Mouse (Mus musculus): ENCODE data around the gene Hes2. TPM values are rescaled to one million over a fixed set of nuclear protein-coding genes. Genes with fewer than 3 reads are reported as not detected.
A peak's percentile ranks its signal among the peaks of the same experiment; 100 is the strongest.

Gene Hes2
- polyA plus RNA-seq, 1 experiment from 2014 or later = not detected

DNA sequence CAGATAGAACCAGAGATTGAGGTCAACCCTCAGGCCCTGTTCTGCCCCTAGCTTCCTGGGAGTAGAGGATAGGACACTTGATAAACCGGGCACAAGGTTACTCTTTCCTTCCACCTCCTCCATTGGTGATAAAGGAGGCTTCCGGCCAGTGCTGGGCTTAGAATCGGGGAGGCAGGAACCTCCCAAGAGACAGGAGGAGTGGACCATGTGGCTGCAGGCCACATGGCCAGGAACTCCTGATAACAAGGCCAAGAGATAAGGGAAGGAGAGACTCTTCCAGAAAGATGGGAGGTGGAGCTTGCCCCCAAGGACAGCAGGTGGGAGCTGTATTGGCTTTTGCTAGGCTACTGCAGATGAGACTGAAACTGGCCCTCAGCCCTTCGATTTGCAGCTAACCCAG is 8.1 kb upstream of the Hes2 start:
- no peak overlapping the region for H3K27ac ChIP-seq
- H3K27me3 ChIP-seq = peaks cover 82% of the 10 kb centered on the region

DNA sequence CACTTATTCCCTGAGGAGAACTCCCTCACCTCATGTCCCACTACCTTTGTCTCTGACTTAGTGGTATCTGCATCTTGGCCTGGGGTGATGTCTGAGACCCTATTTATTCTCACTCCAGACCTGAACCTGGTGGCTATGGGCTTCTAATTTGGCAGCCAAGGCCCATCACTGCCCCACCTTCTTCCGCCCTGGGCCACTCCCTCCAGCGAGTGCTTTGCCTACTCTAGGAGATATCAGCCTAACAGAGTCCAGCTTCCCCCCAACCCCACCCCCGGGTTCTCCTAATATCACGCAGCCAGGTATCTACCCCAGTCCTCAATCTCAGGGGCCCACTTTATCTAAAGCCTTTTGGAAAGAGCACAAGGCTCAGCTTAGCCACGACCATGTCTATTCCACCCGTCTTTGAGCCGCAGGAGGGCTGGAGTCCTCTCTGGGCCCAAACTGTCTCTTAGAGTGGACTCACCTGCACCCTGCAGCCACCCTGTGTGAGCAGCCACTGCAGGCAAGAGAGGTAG is 7.2 kb upstream of the Hes2 start:
- no peaks in the 10 kb centered on the region for H3K36me3 ChIP-seq
- H3K9ac ChIP-seq = peak overlapping the region; percentile 65
- H3K27ac ChIP-seq = no peak overlapping the region
- peak overlapping the region; percentile 45 for H3K4me3 ChIP-seq
- peak overlapping the region; percentile 71 for H3K4me2 ChIP-seq
- 15% methylated on average over 7 of the region's 7 CpGs for whole genome bisulfite sequencing
- no peak for ATAC-seq (ENCODE audit: insufficient number of reproducible peaks, insufficient read depth, low FRiP score, low TSS enrichment, low read depth)
- no peaks in the 10 kb centered on the region for H3K9me3 ChIP-seq
- H3K27me3 ChIP-seq = peaks cover 86% of the 10 kb centered on the region
- H3K4me1 ChIP-seq = peaks cover 15% of the 10 kb centered on the region

More for the DNA sequence above, 8.1 kb upstream of the Hes2 start:
- peaks cover 15% of the 10 kb centered on the region for H3K4me1 ChIP-seq
- H3K9me3 ChIP-seq = no peaks in the 10 kb centered on the region
- H3K4me2 ChIP-seq = no peak overlapping the region
- 76% methylated on average over 4 of the region's 4 CpGs for WGBS
- ATAC-seq (ENCODE audit: insufficient number of reproducible peaks, insufficient read depth, low FRiP score, low TSS enrichment, low read depth) = no peak
- H3K4me3 ChIP-seq = no peak overlapping the region
- H3K9ac ChIP-seq = no peak overlapping the region
- no peaks in the 10 kb centered on the region for H3K36me3 ChIP-seq

DNA sequence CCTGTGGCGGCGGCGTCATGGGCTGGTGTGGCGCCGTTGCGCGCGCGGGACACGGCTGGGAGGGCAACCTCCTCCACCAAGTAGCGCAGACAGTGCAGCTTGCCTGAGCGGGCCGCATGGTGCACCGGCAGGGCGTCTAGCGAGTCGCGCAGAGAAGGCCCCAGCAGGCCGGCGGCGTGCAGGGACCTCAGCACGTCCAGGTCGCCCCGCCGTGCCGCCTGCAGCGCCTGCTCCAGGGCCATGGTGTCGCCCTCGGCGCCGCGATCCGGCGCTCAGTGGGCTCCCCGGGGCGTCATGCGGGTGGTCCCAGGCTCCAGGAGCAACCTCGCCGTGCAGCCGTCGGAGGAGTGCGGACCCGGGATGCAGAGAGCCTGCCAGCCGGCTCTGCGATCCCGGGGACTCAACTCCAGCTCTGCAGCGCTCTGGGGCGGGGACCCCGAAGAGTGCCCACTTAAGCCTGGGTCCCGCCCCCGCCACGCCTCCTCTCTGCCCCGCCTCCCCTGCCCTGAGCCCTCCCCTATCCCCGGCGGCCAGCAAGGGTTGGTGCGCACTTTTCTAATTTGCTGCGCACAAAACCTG is 6.6 kb upstream of the Hes2 start, which contains the start of gene Espn:
Espn (minus strand) TSS at position 406 of the 579 bp plus-strand sequence.
- H3K27ac ChIP-seq = no peak within 1 kb of the TSS
- H3K9ac ChIP-seq = peak within 1 kb of the TSS; percentile 65
- peak within 1 kb of the TSS; percentile 45 for H3K4me3 ChIP-seq
- peak; percentile 76 for ATAC-seq (ENCODE audit: insufficient number of reproducible peaks, insufficient read depth, low FRiP score, low TSS enrichment, low read depth)
- H3K27me3 ChIP-seq = peaks cover 87% of the 10 kb centered on the region
- no peaks in the 10 kb centered on the region for H3K9me3 ChIP-seq
- peaks cover 15% of the 10 kb centered on the region for H3K4me1 ChIP-seq
- H3K36me3 ChIP-seq = no peaks in the 10 kb centered on the region
- peak within 1 kb of the TSS; percentile 71 for H3K4me2 ChIP-seq
- under 1% methylated on average over 56 of the region's 57 CpGs for WGBS

DNA sequence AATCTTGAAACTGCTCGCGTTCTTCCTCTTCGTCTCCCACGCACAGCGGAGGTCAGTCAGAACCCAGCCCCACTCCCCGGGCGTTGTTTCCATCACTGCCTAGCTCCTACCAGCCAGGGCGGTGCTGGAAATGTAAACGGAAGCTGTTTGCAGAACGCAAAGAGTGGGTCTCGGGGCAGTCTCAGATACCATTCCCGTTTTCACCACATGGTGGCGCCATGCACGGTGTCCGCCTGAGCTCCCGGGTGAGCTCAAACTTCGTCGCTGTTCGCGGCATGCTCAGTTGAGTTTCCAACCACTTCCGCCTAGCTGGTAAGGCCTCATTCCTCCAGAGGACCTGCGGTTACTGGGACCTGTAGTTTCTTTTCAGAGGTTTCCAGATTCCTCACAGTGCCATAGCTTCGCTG is 4.9 kb upstream of the Hes2 start:
- Histone ChIP-seq H3K4me1 (peaks cover 23% of the 10 kb centered on the region), H3K4me3 (peak overlapping the region; percentile 23), H3K9ac (no peak overlapping the region), H3K27ac (no peak overlapping the region), H3K4me2 (peak overlapping the region; percentile 51), H3K9me3 (no peaks in the 10 kb centered on the region), H3K27me3 (peaks cover 93% of the 10 kb centered on the region), H3K36me3 (no peaks in the 10 kb centered on the region)
- ATAC-seq (ENCODE audit: insufficient number of reproducible peaks, insufficient read depth, low FRiP score, low TSS enrichment, low read depth) = 0 out of 2 replicates have a peak, but pooled peaks have one; percentile 38
- 2% methylated on average over 23 of the region's 23 CpGs for WGBS

DNA sequence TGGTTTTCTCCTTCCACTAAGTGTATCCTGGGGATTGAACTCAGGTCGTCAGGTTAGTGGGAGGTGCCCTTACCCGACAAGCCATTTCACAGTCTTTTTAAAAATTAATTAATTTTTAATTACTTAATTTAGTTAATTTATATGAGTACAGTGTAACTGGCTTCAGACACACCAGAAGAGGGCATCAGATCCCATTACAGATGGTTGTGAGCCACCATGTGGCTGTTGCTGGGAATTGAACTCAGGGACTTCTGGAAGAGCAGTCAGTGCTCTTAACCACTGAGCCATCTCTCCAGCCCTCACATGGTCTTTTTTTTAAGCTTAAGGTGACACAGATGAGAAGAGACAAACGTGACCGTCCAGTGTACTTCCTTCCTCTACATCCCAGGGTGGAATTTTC is 3.6 kb upstream of the Hes2 start:
- H3K9ac ChIP-seq = no peak overlapping the region
- WGBS = 63% methylated on average over 4 of the region's 4 CpGs
- H3K9me3 ChIP-seq = no peaks in the 10 kb centered on the region
- ATAC-seq (ENCODE audit: insufficient number of reproducible peaks, insufficient read depth, low FRiP score, low TSS enrichment, low read depth) = no peak
- H3K4me1 ChIP-seq = peaks cover 31% of the 10 kb centered on the region
- H3K27me3 ChIP-seq = peaks cover 94% of the 10 kb centered on the region
- no peaks in the 10 kb centered on the region for H3K36me3 ChIP-seq
- H3K4me2 ChIP-seq = no peak overlapping the region
- H3K4me3 ChIP-seq = no peak overlapping the region
- H3K27ac ChIP-seq = no peak overlapping the region

DNA sequence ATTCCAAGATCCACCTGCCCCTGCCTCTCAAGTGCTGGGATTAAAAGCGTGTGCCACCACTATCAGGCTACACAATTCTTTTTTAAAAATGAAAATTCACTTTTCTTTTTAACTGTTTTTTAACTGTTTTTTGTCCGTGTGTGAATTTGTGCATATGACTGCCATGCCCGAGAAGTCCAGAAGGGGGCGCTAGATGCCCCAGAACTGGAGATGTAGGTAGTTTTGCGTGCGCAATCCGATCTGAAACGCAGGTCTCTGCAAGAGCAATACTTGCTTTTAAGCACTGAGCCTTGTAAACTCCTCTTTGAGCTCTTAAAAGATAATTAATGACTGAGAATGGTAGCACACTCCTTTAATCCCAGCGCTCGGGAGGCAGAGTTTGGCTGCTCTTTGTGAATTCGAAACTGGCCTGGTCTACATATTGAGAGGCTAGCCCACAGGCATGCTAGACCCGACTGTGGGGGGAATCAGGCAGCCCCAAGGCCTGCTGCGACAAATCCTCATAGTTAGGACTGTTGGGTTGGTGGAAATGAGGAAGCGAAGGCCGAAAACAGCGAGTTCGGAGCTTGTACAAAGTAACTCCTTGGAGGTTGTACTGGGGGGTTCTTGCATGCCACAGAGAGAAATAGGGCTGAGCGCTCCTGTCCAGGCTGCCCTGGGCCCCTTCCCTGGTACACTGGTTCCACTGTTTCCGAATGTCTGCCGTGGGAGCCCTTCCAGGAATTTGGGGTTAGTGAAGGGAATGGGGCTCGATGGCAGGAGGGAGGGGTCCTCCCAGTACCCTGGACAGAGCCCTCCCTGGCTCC is 685 bp upstream of the Hes2 start:
- H3K4me2 ChIP-seq = peak overlapping the region; percentile 54
- ATAC-seq (ENCODE audit: insufficient number of reproducible peaks, insufficient read depth, low FRiP score, low TSS enrichment, low read depth) = no peak
- peaks cover 21% of the 10 kb centered on the region for H3K4me1 ChIP-seq
- H3K9ac ChIP-seq = no peak overlapping the region
- H3K9me3 ChIP-seq = no peaks in the 10 kb centered on the region
- WGBS = 15% methylated on average over 21 of the region's 21 CpGs
- peaks cover 94% of the 10 kb centered on the region for H3K27me3 ChIP-seq
- H3K27ac ChIP-seq = no peak overlapping the region
- H3K36me3 ChIP-seq = no peaks in the 10 kb centered on the region
- peak overlapping the region; percentile 31 for H3K4me3 ChIP-seq

DNA sequence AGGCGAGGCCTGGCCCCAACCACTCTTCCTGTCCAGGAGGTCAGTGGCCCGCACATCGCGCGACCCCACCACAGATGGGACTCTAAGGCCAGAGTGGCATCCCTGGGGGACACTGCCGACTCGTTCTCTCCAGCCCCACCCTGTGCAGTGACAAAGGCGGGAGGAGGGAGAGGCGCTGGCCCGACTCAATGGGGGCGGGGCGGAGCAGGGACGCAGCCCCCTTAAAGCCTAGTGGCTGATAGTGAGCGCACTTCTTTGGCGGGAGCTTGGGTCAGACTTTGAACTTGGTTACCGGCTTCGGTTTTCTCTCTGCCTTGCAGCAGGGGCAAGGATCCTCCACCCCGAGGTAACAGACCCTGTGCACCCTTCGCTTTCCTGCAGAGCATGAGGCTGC is 615 bp downstream of the Hes2 start:
- Histone ChIP-seq H3K27ac (no peak overlapping the region), H3K9ac (no peak overlapping the region), H3K4me3 (peak overlapping the region; percentile 14), H3K27me3 (peaks cover 88% of the 10 kb centered on the region), H3K36me3 (no peaks in the 10 kb centered on the region), H3K4me2 (peak overlapping the region; percentile 54; the same call in 1 of the 2 replicates), H3K9me3 (no peaks in the 10 kb centered on the region), H3K4me1 (peaks cover 16% of the 10 kb centered on the region)
- 4% methylated on average over 19 of the region's 19 CpGs for WGBS
- no peak for ATAC-seq (ENCODE audit: insufficient number of reproducible peaks, insufficient read depth, low FRiP score, low TSS enrichment, low read depth)

DNA sequence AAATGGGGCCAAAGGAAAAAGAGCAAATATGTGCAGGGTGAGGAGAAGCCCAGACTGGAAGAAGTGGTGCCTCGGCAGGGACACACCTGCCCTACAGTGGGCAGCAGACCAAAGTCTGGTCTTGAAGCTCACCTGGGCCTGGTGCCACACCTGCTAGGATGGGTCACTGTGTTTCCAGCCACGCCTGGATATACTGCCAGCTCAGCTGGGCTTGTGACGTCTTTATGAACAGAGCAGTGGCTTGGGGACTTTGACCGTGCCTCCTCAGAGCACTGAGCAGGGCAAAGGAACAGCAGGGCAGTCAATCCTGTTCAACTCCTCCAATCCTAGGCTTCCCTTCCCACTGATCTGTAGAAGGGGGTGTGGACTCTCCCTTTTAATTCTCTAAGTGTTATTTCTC is 2.1 kb downstream of the Hes2 start:
- Histone ChIP-seq H3K4me3 (no peak overlapping the region), H3K9ac (no peak overlapping the region), H3K27me3 (peaks cover 76% of the 10 kb centered on the region), H3K4me2 (no peak overlapping the region), H3K4me1 (peaks cover 26% of the 10 kb centered on the region), H3K36me3 (no peaks in the 10 kb centered on the region), H3K9me3 (no peaks in the 10 kb centered on the region), H3K27ac (no peak overlapping the region)
- ATAC-seq (ENCODE audit: insufficient number of reproducible peaks, insufficient read depth, low FRiP score, low TSS enrichment, low read depth) = no peak
- WGBS = 44% methylated on average over 4 of the region's 4 CpGs

DNA sequence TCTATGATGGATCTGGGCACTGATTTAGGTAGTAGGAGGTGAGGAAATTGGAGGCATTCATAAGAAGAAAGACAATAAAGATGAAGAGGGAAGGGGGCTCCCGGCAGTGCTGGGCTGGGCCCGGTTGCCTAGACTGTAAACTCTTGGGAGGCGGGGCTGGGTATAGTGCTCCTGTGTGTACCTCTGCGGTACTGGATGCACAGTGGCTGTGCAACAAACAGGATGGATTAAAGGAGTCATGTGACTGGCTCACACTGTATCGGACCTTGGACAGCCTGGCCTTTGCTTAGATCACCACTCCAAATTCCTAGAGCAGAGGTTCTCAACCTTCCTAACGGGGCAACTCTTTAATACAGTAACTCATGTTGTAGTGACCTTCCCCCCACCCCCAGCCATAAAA is 2.9 kb downstream of the Hes2 start:
- H3K4me3 ChIP-seq = no peak overlapping the region
- H3K9me3 ChIP-seq = no peaks in the 10 kb centered on the region
- no peak overlapping the region for H3K27ac ChIP-seq
- no peaks in the 10 kb centered on the region for H3K36me3 ChIP-seq
- no peak for ATAC-seq (ENCODE audit: insufficient number of reproducible peaks, insufficient read depth, low FRiP score, low TSS enrichment, low read depth)
- H3K4me1 ChIP-seq = peaks cover 29% of the 10 kb centered on the region
- no peak overlapping the region for H3K9ac ChIP-seq
- WGBS = 73% methylated on average over 6 of the region's 6 CpGs
- no peak overlapping the region for H3K4me2 ChIP-seq
- H3K27me3 ChIP-seq = peaks cover 72% of the 10 kb centered on the region

DNA sequence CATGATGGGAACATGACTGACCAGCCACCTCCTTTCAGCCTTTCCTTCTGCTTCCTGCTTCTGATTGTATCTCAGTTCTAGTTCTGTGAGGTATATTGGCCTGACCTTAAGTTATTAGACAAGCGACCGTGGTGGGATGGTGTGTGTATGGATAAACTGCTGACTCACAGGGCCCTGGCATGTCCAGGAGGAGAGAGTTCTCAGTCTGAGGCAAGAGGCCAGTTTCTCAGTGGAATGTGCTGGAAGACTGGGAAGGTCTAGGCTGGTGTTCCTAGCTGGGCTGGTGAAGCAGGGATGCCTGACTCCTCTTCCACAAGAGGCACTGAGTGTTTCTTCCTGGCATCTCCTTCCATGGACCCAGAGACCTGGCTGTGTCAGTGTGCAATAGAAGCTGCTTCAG is 4.1 kb downstream of the Hes2 start:
- Histone ChIP-seq H3K4me1 (peaks cover 29% of the 10 kb centered on the region), H3K9ac (no peak overlapping the region), H3K9me3 (no peaks in the 10 kb centered on the region), H3K4me3 (no peak overlapping the region), H3K4me2 (no peak overlapping the region), H3K27me3 (peaks cover 62% of the 10 kb centered on the region), H3K36me3 (no peaks in the 10 kb centered on the region), H3K27ac (no peak overlapping the region)
- 90% methylated on average over 2 of the region's 2 CpGs for WGBS
- no peak for ATAC-seq (ENCODE audit: insufficient number of reproducible peaks, insufficient read depth, low FRiP score, low TSS enrichment, low read depth)

DNA sequence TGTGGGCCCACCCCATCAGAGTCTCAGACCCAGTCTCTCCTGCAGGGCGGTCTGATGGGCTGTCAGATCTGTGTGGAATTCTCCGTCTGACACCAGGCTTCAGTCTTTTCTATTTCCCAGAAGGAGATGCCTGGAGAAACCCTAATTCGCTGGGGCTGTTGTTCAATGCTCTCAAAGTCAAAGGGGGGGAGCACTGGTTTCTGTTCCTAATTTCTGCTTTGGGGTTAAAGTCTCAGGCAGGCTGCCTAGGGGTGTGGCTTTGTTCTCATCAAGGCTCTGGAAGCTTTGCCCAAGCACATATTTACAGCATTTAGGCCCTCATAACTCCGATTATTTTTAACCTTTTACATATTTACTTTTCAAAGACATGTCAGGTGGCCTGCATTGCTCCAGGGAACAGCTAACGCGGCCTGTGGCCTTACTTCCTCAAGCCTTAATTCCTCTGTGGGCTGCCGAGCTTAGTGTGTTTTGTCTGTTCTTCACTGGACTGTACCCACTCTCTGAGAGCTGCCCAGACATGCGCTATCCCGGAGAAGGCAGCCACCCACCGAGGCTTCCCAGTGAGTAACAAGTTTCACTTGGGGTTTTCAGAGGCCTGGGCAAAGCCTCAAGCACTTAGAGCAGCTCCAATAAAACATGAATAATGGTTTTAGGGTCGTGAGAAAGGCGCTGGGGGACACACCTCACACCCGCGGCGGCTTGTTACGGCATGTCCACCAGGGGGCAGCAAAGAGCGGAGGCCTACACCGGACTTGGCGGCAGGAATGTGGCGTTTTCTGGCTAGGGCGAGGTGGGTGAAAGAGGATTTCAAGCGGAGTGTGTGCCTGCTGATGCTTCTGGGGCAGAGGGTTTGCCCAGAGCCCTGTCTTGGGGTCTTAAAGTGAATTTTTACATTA is 6.6 kb downstream of the Hes2 start:
- no peak overlapping the region for H3K4me3 ChIP-seq
- 15% methylated on average over 22 of the region's 22 CpGs for WGBS
- H3K4me2 ChIP-seq = peak overlapping the region; percentile 22; the same call in 1 of the 2 replicates
- H3K4me1 ChIP-seq = peaks cover 13% of the 10 kb centered on the region; the same call in 1 of the 2 replicates
- H3K9ac ChIP-seq = no peak overlapping the region
- H3K36me3 ChIP-seq = no peaks in the 10 kb centered on the region
- no peaks in the 10 kb centered on the region for H3K9me3 ChIP-seq
- peaks cover 49% of the 10 kb centered on the region for H3K27me3 ChIP-seq
- ATAC-seq (ENCODE audit: insufficient number of reproducible peaks, insufficient read depth, low FRiP score, low TSS enrichment, low read depth) = no peak
- no peak overlapping the region; the same call in 1 of the 2 replicates for H3K27ac ChIP-seq

Measured in embryonic facial prominence, embryonic 13.5 days (tissue).